Comparison of ENCODE assay signal across 9 mouse cellular contexts in genomic region chr3:32709388-32709787, GRCm38 (mm10). TPM values are rescaled to one million over a fixed set of nuclear protein-coding genes. Genes with fewer than 3 reads are reported as not detected.
DNase-seq lines count a peak whose midpoint lies in the region; ATAC-seq and TF ChIP-seq lines count a peak whose summit lies in the region.
"Had no signal": no experiment of that assay in that cellular context is flagged by ENCODE, and none has a peak within 500 bp of the region (broad histone marks: within the 10 kb centered on the region; RNA-seq: fewer than 3 reads in every experiment).

No protein-coding gene starts in this region.

- TF ChIP-seq CTCF in kidney, postnatal 0 days (IDR thresholded peaks at IDR 0.05; ENCODE audit: low read depth): no peak
- no peak for TF ChIP-seq CTCF in hindbrain, postnatal 0 days (IDR thresholded peaks at IDR 0.05; ENCODE audit: low read depth)

- H3K36me3 ChIP-seq in kidney, postnatal 0 days (ENCODE audit: insufficient read depth, low read length): peaks cover 22% of the 10 kb centered on the region
- H3K36me3 ChIP-seq in embryonic facial prominence, embryonic 10.5 days (replicated peaks): peaks cover 35% of the 10 kb centered on the region
- H3K36me3 ChIP-seq in hindbrain, postnatal 0 days (ENCODE audit: insufficient read depth, low read length): peaks cover 10% of the 10 kb centered on the region
- peaks cover 8% of the 10 kb centered on the region for H3K36me3 ChIP-seq in midbrain, embryonic 16.5 days (ENCODE audit: control insufficient read depth, insufficient read depth, low read length)

- H3K27ac ChIP-seq in kidney, postnatal 0 days: peak overlapping the region; percentile 91
- H3K27ac ChIP-seq in embryonic facial prominence, embryonic 10.5 days (replicated peaks): peak overlapping the region; percentile 97
- peak overlapping the region; percentile 89 for H3K27ac ChIP-seq in hindbrain, postnatal 0 days
- H3K27ac ChIP-seq in midbrain, embryonic 16.5 days (ENCODE audit: low read length): peak overlapping the region; percentile 90

- peak overlapping the region; percentile 73 for H3K4me2 ChIP-seq in kidney, postnatal 0 days (ENCODE audit: low read length)
- H3K4me2 ChIP-seq in hindbrain, postnatal 0 days (ENCODE audit: low read depth, low read length): peak overlapping the region; percentile 87
- peak overlapping the region; percentile 77 for H3K4me2 ChIP-seq in midbrain, embryonic 16.5 days (ENCODE audit: low read length)

- no peaks in the 10 kb centered on the region for H3K9me3 ChIP-seq in kidney, postnatal 0 days (replicated peaks; ENCODE audit: low read length)
- H3K9me3 ChIP-seq in embryonic facial prominence, embryonic 10.5 days: no peaks in the 10 kb centered on the region
- H3K9me3 ChIP-seq in hindbrain, postnatal 0 days (ENCODE audit: low read length): no peaks in the 10 kb centered on the region
- no peaks in the 10 kb centered on the region for H3K9me3 ChIP-seq in midbrain, embryonic 16.5 days (replicated peaks; ENCODE audit: control insufficient read depth, low read length, poor library complexity, severe bottlenecking)

- ATAC-seq in kidney, postnatal 0 days (replicated peaks; ENCODE audit: low FRiP score, low read depth): no peak
- no peak for ATAC-seq in hindbrain, postnatal 0 days
- ATAC-seq in midbrain, embryonic 16.5 days: no peak
- no peak for ATAC-seq in megakaryocyte progenitor cell, adult 5-6 weeks (replicated peaks; ENCODE audit: poor library complexity)

- no peak for DNase-seq in kidney, postnatal 0 days (ENCODE audit: low spot score)
- no peak for DNase-seq in kidney, postnatal 14 days
- no peak for DNase-seq in embryonic facial prominence, embryonic 10.5 days (ENCODE audit: low spot score)
- no peak for DNase-seq in hindbrain, postnatal 0 days (ENCODE audit: low spot score)
- DNase-seq in spleen, postnatal 4 days (ENCODE audit: low spot score in 2 of 2): no peak
- DNase-seq in thymus, adult 18-20 months: no peak
- DNase-seq: gastrocnemius, postnatal 25 days had no signal

- peak overlapping the region; percentile 82 for H3K9ac ChIP-seq in kidney, postnatal 0 days (ENCODE audit: low read depth, low read length)
- peak overlapping the region; percentile 69 for H3K9ac ChIP-seq in hindbrain, postnatal 0 days (replicated peaks; ENCODE audit: low read length)
- H3K9ac ChIP-seq in midbrain, embryonic 16.5 days (ENCODE audit: low read depth, low read length): peak overlapping the region; percentile 91

- H3K4me3 ChIP-seq in kidney, postnatal 0 days (replicated peaks; ENCODE audit: low read depth, low read length): peak overlapping the region; percentile 76
- peak overlapping the region; percentile 80 for H3K4me3 ChIP-seq in embryonic facial prominence, embryonic 10.5 days
- H3K4me3 ChIP-seq in hindbrain, postnatal 0 days (ENCODE audit: low read length): peak overlapping the region; percentile 70
- peak overlapping the region; percentile 96 for H3K4me3 ChIP-seq in midbrain, embryonic 16.5 days (ENCODE audit: low read depth, low read length)

- WGBS in kidney, postnatal 0 days: 7% methylated on average over 9 of the region's 9 CpGs
- WGBS in embryonic facial prominence, embryonic 10.5 days: 11% methylated on average over 9 of the region's 9 CpGs
- WGBS in hindbrain, postnatal 0 days: 9% methylated on average over 9 of the region's 9 CpGs
- 8% methylated on average over 9 of the region's 9 CpGs for WGBS in midbrain, embryonic 16.5 days

- H3K27me3 ChIP-seq in kidney, postnatal 0 days (ENCODE audit: insufficient read depth, low read length): no peaks in the 10 kb centered on the region
- no peaks in the 10 kb centered on the region for H3K27me3 ChIP-seq in embryonic facial prominence, embryonic 10.5 days (replicated peaks; ENCODE audit: low read depth, poor library complexity, severe bottlenecking)
- no peaks in the 10 kb centered on the region for H3K27me3 ChIP-seq in hindbrain, postnatal 0 days (ENCODE audit: insufficient read depth, low read length)
- no peaks in the 10 kb centered on the region for H3K27me3 ChIP-seq in midbrain, embryonic 16.5 days (ENCODE audit: control insufficient read depth, insufficient read depth, low read depth, low read length)

- 0 out of 2 replicates have a peak, but pooled peaks cover 6% of the 10 kb centered on the region for H3K4me1 ChIP-seq in kidney, postnatal 0 days (replicated peaks; ENCODE audit: insufficient read depth, low read length)
- H3K4me1 ChIP-seq in embryonic facial prominence, embryonic 10.5 days: peaks cover 12% of the 10 kb centered on the region
- no peaks in the 10 kb centered on the region for H3K4me1 ChIP-seq in hindbrain, postnatal 0 days (ENCODE audit: insufficient read depth, low read length)
- peaks cover 11% of the 10 kb centered on the region for H3K4me1 ChIP-seq in midbrain, embryonic 16.5 days (ENCODE audit: control insufficient read depth, insufficient read depth, low read length)

RNA-seq across cellular contexts. Expression of gene Actl6a, which starts 3.3 kb away (rescaled TPM):
- 121 and 134 TPM in 2 replicates for polyA plus RNA-seq in kidney, postnatal 0 days (2015; fragmentation: Nextera tagmentation; extraction: Ambion mirVana)
- 274 and 289 TPM in 2 replicates for polyA plus RNA-seq in embryonic facial prominence, embryonic 10.5 days (2016; fragmentation: Nextera tagmentation; extraction: Ambion mirVana)
- 42.2 and 50.1 TPM in 2 replicates for total RNA-seq in hindbrain, postnatal 0 days (2014; rRNA removed)
- polyA plus RNA-seq in hindbrain, postnatal 0 days (2015; fragmentation: Nextera tagmentation; extraction: Ambion mirVana): 52.9 and 55.4 TPM in 2 replicates
- polyA plus RNA-seq in midbrain, embryonic 16.5 days (2015; fragmentation: Nextera tagmentation; extraction: Ambion mirVana): 51.6 and 66.6 TPM in 2 replicates
- 119 and 137 TPM in 2 replicates for total RNA-seq in megakaryocyte progenitor cell, adult 5-6 weeks (2015)
- 80.8 and 100 TPM in 2 replicates for total RNA-seq in megakaryocyte progenitor cell, adult 5-6 weeks (2017)

RNA-seq across cellular contexts. Expression of gene Ndufb5, which starts 27.4 kb away (rescaled TPM):
- 517 and 574 TPM in 2 replicates for polyA plus RNA-seq in kidney, postnatal 0 days (2015; fragmentation: Nextera tagmentation; extraction: Ambion mirVana)
- polyA plus RNA-seq in embryonic facial prominence, embryonic 10.5 days (2016; fragmentation: Nextera tagmentation; extraction: Ambion mirVana): 268 and 276 TPM in 2 replicates
- total RNA-seq in hindbrain, postnatal 0 days (2014; rRNA removed): 494 and 640 TPM in 2 replicates
- polyA plus RNA-seq in hindbrain, postnatal 0 days (2015; fragmentation: Nextera tagmentation; extraction: Ambion mirVana): 397 and 399 TPM in 2 replicates
- 297 and 301 TPM in 2 replicates for polyA plus RNA-seq in midbrain, embryonic 16.5 days (2015; fragmentation: Nextera tagmentation; extraction: Ambion mirVana)
- 293 and 301 TPM in 2 replicates for total RNA-seq in megakaryocyte progenitor cell, adult 5-6 weeks (2015)
- total RNA-seq in megakaryocyte progenitor cell, adult 5-6 weeks (2017): 163 and 224 TPM in 2 replicates

RNA-seq across cellular contexts. Expression of gene Mrpl47, which starts 28.0 kb away (rescaled TPM):
- polyA plus RNA-seq in kidney, postnatal 0 days (2015; fragmentation: Nextera tagmentation; extraction: Ambion mirVana): 40.8 and 41.7 TPM in 2 replicates
- 36.7 and 37.7 TPM in 2 replicates for polyA plus RNA-seq in embryonic facial prominence, embryonic 10.5 days (2016; fragmentation: Nextera tagmentation; extraction: Ambion mirVana)
- total RNA-seq in hindbrain, postnatal 0 days (2014; rRNA removed): 4.4 and 7.5 TPM in 2 replicates
- 27.7 and 29.1 TPM in 2 replicates for polyA plus RNA-seq in hindbrain, postnatal 0 days (2015; fragmentation: Nextera tagmentation; extraction: Ambion mirVana)
- 23.7 and 26.9 TPM in 2 replicates for polyA plus RNA-seq in midbrain, embryonic 16.5 days (2015; fragmentation: Nextera tagmentation; extraction: Ambion mirVana)
- total RNA-seq in megakaryocyte progenitor cell, adult 5-6 weeks (2015): 53.2 and 53.8 TPM in 2 replicates
- 21.2 and 27.1 TPM in 2 replicates for total RNA-seq in megakaryocyte progenitor cell, adult 5-6 weeks (2017)
